Mouse (Mus musculus) activated CD4-positive, CD25-positive, alpha-beta regulatory T cell, adult 9 weeks (primary cell): ENCODE results near the gene Huwe1. TPM values are rescaled to one million over a fixed set of nuclear protein-coding genes. Genes with fewer than 3 reads are reported as not detected.

Experiments
- polyA plus RNA-seq: library from polyadenylated mRNA; unstranded; fragments of 100-300 nt; shearing (Covaris generic); gene quantifications from one replicate; pipeline ENCODE4 v1.2.1, GENCODE M21; 2017

Huwe1 gene
- 62.5 TPM for polyA plus RNA-seq

DNA sequence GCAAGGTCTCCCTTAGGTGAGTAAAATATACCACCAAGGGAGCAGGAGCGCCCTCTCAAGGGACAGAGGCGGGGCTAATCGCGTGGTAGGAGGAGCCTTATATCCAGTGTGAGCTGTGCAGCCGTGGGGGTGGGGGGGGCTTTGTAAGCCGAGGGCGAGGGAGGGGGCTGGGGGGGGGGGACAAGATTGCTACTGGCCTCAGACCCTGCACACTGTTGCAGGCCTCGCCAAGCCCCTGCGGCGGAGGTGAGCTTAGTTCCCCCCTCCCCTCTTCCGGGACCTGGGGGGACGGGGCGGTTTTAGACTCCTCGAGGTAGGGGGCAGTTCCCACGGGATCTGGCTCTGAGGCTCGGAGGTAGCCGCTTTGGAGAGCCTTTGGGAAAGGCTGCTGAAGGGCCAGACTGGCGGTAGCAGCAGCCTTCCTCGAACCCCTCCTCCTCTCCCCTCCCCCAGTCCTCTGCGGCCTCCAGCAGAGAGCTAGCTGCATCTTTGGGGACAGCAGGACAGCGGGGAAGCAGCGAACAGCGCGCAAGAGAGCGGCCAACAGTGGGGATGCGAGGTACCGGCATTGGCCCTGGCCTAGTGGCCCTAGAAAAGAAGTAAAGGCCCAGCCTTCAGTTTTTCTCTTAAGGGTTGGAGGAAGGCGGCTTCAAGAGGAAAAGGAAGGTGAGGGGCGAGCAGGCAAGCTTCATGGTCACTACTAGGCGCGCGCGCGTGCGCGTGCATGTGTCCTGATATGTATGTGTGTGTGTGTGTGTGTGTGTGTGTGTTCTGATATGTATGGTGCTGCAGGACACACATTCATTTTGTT, at the start of gene Huwe1:
Huwe1 (plus strand) TSS at position 107 of the 811 bp plus-strand sequence.

Other genes with a start within 250 kb of the Huwe1 start
- gene Hsd17b10, start 201.0 kb downstream of the Huwe1 start, polyA plus RNA-seq = 104 TPM
- gene Ribc1, start 215.5 kb downstream of the Huwe1 start, polyA plus RNA-seq = 1.8 TPM
- 98.2 TPM for gene Smc1a, start 215.6 kb downstream of the Huwe1 start, polyA plus RNA-seq